Mouse (Mus musculus): ENCODE measurements around the gene Palm3. TPM values are rescaled to one million over a fixed set of nuclear protein-coding genes. Genes with fewer than 3 reads are reported as not detected.
A peak's percentile ranks its signal among the peaks of the same experiment; 100 is the strongest.

Gene Palm3
- polyA plus RNA-seq, 1 experiment from 2014 or later, result 6.7 TPM

DNA sequence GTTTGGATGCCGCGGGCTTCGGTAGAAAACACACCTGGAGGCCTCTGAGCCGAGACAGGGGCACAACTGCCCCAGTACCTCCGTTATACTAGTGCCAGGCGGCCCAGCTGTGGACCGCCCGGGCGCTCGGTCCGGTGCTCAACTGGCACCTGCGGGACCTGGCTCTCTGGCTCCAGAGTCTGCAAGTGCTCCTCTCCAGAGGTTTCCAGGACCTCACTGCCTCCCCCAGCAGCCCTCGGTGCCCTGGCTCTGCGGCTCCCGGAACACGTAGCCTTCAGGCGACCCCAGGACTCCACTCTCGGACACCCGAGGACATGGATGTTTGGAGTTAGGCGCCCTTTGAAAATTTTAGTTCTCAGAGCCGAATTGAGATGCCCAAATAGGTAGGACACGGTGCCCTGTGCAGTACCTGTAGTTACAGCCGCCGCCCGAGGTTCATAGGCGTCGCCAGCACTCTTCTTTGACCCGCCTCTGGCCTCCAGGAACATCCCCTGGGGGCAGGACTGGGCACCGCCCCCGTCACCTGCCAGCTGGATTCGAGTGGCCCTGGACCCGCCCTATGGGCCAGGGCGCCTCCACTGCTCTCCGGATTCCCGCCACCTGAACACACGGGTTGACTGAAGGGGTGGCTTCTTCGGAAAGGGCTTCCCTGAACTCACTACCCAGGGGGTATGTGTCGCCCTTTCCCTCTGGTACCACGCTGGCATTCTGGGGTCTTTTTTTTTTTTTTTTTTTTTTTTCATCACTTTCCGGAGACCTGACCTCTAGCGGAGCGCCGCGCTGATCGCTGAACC is 9.4 kb upstream of the Palm3 start, which contains the start of gene 2210011C24Rik:
2210011C24Rik (minus strand) TSS at position 467 of the 794 bp plus-strand sequence.
- ATAC-seq (ENCODE audit: insufficient read depth, low FRiP score, low read depth), result no peak
- H3K27me3 ChIP-seq (replicated peaks), result peaks cover 35% of the 10 kb centered on the region
- H3K4me1 ChIP-seq, result peaks cover 27% of the 10 kb centered on the region
- no peaks in the 10 kb centered on the region for H3K36me3 ChIP-seq
- WGBS, result 1% methylated on average over 45 of the region's 45 CpGs
- peak within 1 kb of the TSS; percentile 100 for H3K4me2 ChIP-seq
- no peak within 1 kb of the TSS for H3K27ac ChIP-seq
- peak within 1 kb of the TSS; percentile 51 for H3K4me3 ChIP-seq (replicated peaks)
- H3K9me3 ChIP-seq, result no peaks in the 10 kb centered on the region
- H3K9ac ChIP-seq, result peak within 1 kb of the TSS; percentile 7

DNA sequence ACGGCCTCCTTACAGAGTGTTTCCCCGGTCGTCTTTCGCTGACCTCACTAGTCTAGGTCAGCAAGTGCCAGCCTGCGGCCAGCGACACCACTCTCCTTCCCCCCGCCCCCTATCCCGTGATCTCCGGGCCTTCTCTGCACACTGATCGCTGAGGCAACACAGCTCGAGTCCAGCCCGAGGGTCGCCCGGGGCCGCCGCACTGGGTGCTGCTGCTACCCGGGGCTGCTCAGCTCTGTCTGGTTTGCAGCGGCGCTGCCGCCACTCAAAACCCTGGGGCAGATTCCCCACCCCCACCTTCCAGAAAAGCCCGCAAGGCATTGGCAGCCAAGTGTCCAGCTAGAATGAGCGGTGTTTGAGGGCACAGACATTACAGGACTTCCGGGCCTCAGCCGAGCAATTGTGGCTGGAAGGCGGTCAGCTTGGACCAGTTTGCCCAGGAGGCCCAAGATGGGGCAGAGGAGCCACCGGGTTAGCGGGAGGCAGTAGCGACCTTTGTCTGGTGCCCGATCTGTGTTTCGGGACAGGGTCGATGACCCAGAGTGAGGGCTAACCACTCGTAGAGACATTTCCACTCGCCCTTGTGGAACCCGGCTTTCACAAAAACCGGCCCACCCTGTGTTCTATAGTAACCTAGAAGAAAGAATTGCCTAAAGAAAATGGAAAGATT is 8.6 kb upstream of the Palm3 start:
- Histone ChIP-seq H3K36me3 (no peaks in the 10 kb centered on the region), H3K4me2 (peak overlapping the region; percentile 100), H3K4me3 (replicated peaks) (peak overlapping the region; percentile 51), H3K27ac (no peak overlapping the region), H3K9me3 (no peaks in the 10 kb centered on the region), H3K9ac (no peak overlapping the region), H3K4me1 (peaks cover 27% of the 10 kb centered on the region), H3K27me3 (replicated peaks) (peaks cover 39% of the 10 kb centered on the region)
- WGBS, result 15% methylated on average over 35 of the region's 35 CpGs
- ATAC-seq (ENCODE audit: insufficient read depth, low FRiP score, low read depth), result no peak

DNA sequence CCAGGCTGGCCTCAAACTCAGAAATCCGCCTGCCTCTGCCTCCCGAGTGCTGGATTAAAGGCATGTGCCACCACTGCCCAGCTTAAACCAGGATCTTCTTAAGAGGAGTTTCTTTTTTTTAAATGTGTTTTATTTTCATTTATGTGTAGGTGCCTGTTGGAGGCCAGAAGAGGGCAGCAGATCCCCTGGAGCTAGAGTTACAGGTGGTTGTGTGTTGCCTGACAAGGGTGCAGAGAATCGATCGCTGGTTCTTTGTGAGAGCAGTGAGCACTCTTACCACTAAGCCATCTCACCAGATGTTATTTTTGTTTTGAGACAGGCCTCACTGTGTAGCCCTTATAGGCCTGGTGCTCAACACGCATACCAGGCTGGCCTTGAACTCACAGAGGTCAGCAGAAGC is 5.4 kb upstream of the Palm3 start:
- H3K27me3 ChIP-seq (replicated peaks), result peaks cover 32% of the 10 kb centered on the region
- no peaks in the 10 kb centered on the region for H3K36me3 ChIP-seq
- peaks cover 22% of the 10 kb centered on the region for H3K4me1 ChIP-seq
- H3K4me2 ChIP-seq, result no peak overlapping the region
- no peak for ATAC-seq (ENCODE audit: insufficient read depth, low FRiP score, low read depth)
- H3K27ac ChIP-seq, result no peak overlapping the region
- no peak overlapping the region for H3K4me3 ChIP-seq (replicated peaks)
- no peaks in the 10 kb centered on the region for H3K9me3 ChIP-seq
- 91% methylated on average over 5 of the region's 5 CpGs for WGBS
- H3K9ac ChIP-seq, result no peak overlapping the region

DNA sequence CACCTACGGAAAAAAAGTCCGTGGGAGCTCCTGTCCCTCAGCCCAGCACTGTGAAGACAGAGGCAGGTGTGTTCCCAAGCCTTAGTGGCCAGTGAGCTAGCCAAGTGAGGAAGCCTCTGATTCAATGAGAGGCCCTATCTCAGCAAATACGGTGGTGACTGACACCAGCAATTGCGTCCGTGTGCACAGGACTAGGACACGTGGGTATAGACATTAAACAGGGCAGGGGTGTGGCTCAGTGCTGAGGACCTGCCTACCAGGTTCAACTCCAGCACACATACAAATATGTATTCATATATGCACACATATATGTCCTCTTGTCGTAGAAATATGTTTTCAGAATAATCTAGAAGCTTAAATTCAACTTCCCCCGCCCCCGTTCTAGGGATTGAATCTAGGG is 1.5 kb upstream of the Palm3 start:
- Histone ChIP-seq H3K4me1 (peaks cover 21% of the 10 kb centered on the region), H3K4me2 (no peak overlapping the region), H3K27me3 (replicated peaks) (peaks cover 12% of the 10 kb centered on the region; the same call in 1 of the 2 replicates), H3K27ac (no peak overlapping the region), H3K4me3 (replicated peaks) (no peak overlapping the region), H3K36me3 (no peaks in the 10 kb centered on the region), H3K9me3 (no peaks in the 10 kb centered on the region), H3K9ac (no peak overlapping the region)
- WGBS, result 68% methylated on average over 9 of the region's 9 CpGs
- no peak for ATAC-seq (ENCODE audit: insufficient read depth, low FRiP score, low read depth)

DNA sequence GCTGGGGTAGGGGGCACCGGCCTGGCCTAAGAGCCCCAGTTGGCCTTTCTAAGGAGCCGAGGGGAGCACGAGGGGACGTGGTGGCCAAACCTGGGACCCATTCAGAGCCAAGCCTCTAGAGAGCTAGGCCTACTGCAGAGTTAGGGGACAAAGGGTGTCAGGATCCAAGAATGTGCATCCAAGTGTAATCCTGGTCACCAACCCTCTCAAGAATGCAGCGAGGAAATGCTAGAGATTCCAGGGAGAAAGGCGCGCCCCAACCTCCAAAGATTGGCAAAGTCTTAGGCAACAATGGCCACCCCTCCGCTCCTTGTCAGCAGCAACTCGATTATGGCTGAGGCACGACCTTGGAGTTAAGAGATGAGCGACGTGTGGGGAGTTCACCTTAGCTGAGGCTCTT is 298 bp downstream of the Palm3 start:
- H3K27ac ChIP-seq, result peak overlapping the region; percentile 18; the same call in 1 of the 2 replicates
- no peaks in the 10 kb centered on the region for H3K36me3 ChIP-seq
- WGBS, result 38% methylated on average over 12 of the region's 12 CpGs
- no peak for ATAC-seq (ENCODE audit: insufficient read depth, low FRiP score, low read depth)
- peaks cover 28% of the 10 kb centered on the region for H3K4me1 ChIP-seq
- H3K9me3 ChIP-seq, result no peaks in the 10 kb centered on the region
- peak overlapping the region; percentile 46 for H3K4me2 ChIP-seq
- no peak overlapping the region for H3K9ac ChIP-seq
- H3K4me3 ChIP-seq (replicated peaks), result peak overlapping the region; percentile 21
- peaks cover 14% of the 10 kb centered on the region for H3K27me3 ChIP-seq (replicated peaks)

DNA sequence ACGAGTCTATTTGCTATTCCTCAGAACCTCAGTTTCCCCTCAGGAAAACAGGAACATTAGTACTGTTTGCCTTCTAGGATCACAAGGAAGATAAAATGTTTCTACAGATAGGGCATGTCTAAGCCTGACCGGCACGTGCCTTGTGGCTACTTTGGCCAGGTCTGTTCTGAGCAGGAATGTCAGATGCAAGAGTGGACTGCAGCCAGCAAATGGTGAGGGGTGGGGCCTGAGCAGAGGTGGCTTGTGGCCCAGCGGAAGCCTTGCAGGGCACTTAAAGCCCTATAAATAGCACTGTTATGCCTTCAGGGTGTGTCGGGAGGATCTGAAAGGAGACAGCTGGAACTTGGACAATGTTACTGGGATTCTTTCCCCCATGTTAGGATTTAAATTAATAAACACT is 1.8 kb downstream of the Palm3 start:
- H3K4me3 ChIP-seq (replicated peaks), result no peak overlapping the region
- H3K4me2 ChIP-seq, result no peak overlapping the region
- H3K9me3 ChIP-seq, result no peaks in the 10 kb centered on the region
- WGBS, result 5% methylated on average over 5 of the region's 5 CpGs
- ATAC-seq (ENCODE audit: insufficient read depth, low FRiP score, low read depth), result no peak
- H3K36me3 ChIP-seq, result no peaks in the 10 kb centered on the region
- no peak overlapping the region for H3K9ac ChIP-seq
- H3K4me1 ChIP-seq, result peaks cover 29% of the 10 kb centered on the region
- no peak overlapping the region for H3K27ac ChIP-seq
- peaks cover 18% of the 10 kb centered on the region for H3K27me3 ChIP-seq (replicated peaks)

DNA sequence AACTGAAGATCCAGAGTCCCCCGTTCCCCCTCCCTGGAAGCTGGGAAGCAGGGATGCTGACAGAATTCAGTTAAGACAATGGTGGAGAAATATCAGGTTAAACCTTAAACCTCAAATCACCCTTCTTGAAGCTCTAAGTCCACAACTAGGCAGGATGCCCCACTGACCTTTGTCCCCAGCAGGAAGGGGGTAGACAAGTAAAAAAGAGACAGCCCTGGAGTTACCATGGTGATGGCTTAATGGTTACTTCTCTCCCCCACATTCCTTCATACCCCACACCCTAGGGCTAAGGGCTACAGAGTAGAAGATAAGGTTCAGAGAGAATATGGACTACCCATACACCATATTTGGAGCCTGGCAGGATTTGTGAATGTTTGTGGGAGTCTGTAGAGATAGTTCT is 2.4 kb downstream of the Palm3 start:
- Histone ChIP-seq H3K9ac (no peak overlapping the region), H3K4me1 (peaks cover 29% of the 10 kb centered on the region), H3K27ac (no peak overlapping the region), H3K27me3 (replicated peaks) (peaks cover 18% of the 10 kb centered on the region), H3K36me3 (no peaks in the 10 kb centered on the region), H3K4me3 (replicated peaks) (no peak overlapping the region), H3K4me2 (no peak overlapping the region; the same call in 1 of the 2 replicates), H3K9me3 (no peaks in the 10 kb centered on the region)
- WGBS, result 58% methylated on average over 1 of the region's 1 CpGs
- no peak for ATAC-seq (ENCODE audit: insufficient read depth, low FRiP score, low read depth)

DNA sequence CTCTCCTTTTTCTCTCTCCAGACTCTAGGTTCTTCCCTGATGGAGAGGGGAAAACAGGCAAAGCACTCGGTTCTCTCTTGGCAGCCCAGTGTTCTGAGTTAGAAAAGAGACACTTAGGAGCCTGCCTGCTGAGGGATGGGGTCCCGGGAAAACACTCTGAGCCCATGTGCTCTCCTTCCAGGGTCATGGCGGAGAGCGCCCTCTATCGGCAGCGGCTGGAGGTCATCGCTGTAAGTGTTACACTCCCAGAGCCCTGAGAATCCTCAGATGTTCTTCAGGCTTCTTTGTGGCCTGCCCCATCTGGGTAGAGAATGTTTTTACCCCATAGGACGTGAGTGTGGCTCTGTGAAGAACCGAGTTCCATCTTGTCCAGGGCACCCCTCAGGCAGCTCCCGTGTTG is 2.9 kb downstream of the Palm3 start:
- Histone ChIP-seq H3K9me3 (no peaks in the 10 kb centered on the region), H3K4me2 (no peak overlapping the region), H3K9ac (no peak overlapping the region), H3K36me3 (no peaks in the 10 kb centered on the region), H3K4me3 (replicated peaks) (no peak overlapping the region), H3K27ac (no peak overlapping the region), H3K4me1 (peaks cover 29% of the 10 kb centered on the region), H3K27me3 (replicated peaks) (peaks cover 18% of the 10 kb centered on the region)
- WGBS, result 19% methylated on average over 10 of the region's 10 CpGs
- no peak for ATAC-seq (ENCODE audit: insufficient read depth, low FRiP score, low read depth)

DNA sequence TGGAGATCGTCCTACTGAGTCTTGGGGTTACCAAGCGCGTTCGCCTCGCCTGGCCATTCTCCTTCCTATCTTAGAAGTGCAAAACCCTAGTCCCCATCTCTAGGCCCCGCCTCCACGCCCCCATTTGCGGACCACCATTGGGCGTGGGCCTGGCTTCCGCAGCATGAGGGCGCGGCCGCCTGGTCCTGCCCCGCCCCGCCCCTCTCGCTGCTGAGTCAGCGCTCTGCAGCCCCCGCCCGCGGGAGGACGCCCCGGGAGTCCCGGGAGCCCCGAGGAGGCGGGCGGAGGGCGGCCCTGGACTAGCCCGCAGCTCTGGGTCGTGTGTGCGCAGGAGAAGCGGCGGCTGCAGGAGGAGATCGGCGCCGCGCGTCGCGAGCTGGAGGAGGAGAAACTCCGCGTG is 4.6 kb downstream of the Palm3 start:
- Histone ChIP-seq H3K4me3 (replicated peaks) (peak overlapping the region; percentile 41), H3K27me3 (replicated peaks) (peaks cover 16% of the 10 kb centered on the region), H3K27ac (no peak overlapping the region), H3K4me2 (peak overlapping the region; percentile 89), H3K4me1 (peaks cover 24% of the 10 kb centered on the region), H3K9ac (no peak overlapping the region), H3K36me3 (no peaks in the 10 kb centered on the region), H3K9me3 (no peaks in the 10 kb centered on the region)
- peak; percentile 44; the same call in 1 of the 2 replicates for ATAC-seq (ENCODE audit: insufficient read depth, low FRiP score, low read depth)
- under 1% methylated on average over 41 of the region's 41 CpGs for WGBS

DNA sequence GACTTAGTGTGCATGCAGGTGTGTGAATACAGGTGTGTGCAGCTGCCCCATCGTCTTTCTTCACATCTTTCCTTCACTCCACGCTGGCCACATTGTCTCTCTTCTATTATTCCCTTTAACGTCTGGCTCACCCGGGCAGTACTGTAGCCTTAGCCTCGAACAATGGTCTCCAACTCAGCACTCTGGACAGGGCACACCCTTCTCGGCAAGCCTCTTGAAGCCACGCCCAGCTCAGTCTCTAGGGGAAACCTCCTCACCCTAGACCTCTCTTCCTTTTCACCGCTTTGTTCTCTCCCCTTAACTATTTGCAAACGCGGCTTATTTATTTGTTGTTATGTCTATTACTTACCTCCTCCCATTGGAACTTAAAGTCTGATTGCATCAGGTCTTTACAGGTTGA is 6.2 kb downstream of the Palm3 start:
- no peak overlapping the region for H3K27ac ChIP-seq
- H3K4me2 ChIP-seq, result no peak overlapping the region
- H3K4me3 ChIP-seq (replicated peaks), result no peak overlapping the region
- ATAC-seq (ENCODE audit: insufficient read depth, low FRiP score, low read depth), result no peak
- no peaks in the 10 kb centered on the region for H3K9me3 ChIP-seq
- H3K9ac ChIP-seq, result no peak overlapping the region
- no peaks in the 10 kb centered on the region for H3K36me3 ChIP-seq
- peaks cover 11% of the 10 kb centered on the region for H3K27me3 ChIP-seq (replicated peaks)
- peaks cover 18% of the 10 kb centered on the region for H3K4me1 ChIP-seq
- WGBS, result 21% methylated on average over 10 of the region's 10 CpGs

DNA sequence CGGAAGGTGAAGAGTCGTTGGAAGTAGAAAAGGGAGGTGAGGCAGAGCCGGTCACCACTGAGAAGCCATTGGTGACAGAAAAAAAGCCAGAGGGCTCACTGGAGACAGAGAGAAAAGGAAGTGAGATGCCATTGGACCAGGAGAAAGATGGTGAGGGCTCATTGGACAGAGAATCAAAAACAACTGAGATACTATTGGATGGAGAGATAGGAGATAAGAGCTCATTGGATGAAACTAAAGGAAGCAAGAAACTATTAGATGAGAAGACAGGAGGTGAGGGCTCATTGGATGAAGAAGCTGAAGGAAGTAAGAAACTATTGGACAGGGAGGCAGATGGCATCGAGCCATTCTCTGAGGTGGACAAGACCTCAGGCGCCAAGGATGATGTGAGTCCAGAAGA is 8.0 kb downstream of the Palm3 start:
- no peaks in the 10 kb centered on the region for H3K36me3 ChIP-seq
- H3K4me2 ChIP-seq, result no peak overlapping the region
- H3K9me3 ChIP-seq, result no peaks in the 10 kb centered on the region
- no peak overlapping the region for H3K9ac ChIP-seq
- no peak overlapping the region for H3K27ac ChIP-seq
- ATAC-seq (ENCODE audit: insufficient read depth, low FRiP score, low read depth), result no peak
- WGBS, result 81% methylated on average over 5 of the region's 5 CpGs
- peaks cover 11% of the 10 kb centered on the region for H3K27me3 ChIP-seq (replicated peaks)
- H3K4me3 ChIP-seq (replicated peaks), result no peak overlapping the region
- H3K4me1 ChIP-seq, result peaks cover 10% of the 10 kb centered on the region; the same call in 1 of the 2 replicates

DNA sequence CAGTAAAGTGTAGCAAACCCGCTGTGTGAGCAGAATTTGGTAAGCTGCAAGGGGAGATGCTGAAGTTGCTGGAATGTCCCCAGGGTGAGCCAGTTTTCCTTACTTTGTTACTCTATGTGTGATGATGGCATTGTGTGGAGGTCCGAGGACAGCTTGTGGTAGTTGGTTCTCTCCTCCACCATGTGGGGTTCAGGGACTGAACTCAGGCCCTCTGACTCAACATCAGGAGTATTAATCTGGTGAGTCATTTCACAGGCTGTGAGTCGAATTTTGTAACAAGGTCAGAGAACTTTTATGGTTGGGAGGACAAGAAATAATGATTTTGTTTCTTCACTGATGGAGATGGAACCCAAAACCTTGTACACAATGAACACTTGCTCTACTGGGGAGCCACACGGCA is 11.5 kb downstream of the Palm3 start:
- Histone ChIP-seq H3K4me1 (no peaks in the 10 kb centered on the region), H3K4me2 (no peak overlapping the region), H3K9me3 (no peaks in the 10 kb centered on the region), H3K27ac (no peak overlapping the region), H3K36me3 (no peaks in the 10 kb centered on the region), H3K4me3 (replicated peaks) (no peak overlapping the region), H3K27me3 (replicated peaks) (no peaks in the 10 kb centered on the region; the same call in 1 of the 2 replicates), H3K9ac (no peak overlapping the region)
- WGBS, result 67% methylated on average over 4 of the region's 4 CpGs
- no peak for ATAC-seq (ENCODE audit: insufficient read depth, low FRiP score, low read depth)

All from stomach, embryonic 15.5 days (tissue).